In genomic region chr3:30012666-30013365, GRCm38 (mm10) we compare ENCODE assay signal across 8 mouse cellular contexts.
A peak's percentile ranks its signal among the peaks of the same experiment; 100 is the strongest.
DNase-seq lines count a peak whose midpoint lies in the region; ATAC-seq lines count a peak whose summit lies in the region.

No protein-coding gene starts in this region.

- peak; percentile 38; the same call in 1 of the 2 replicates for ATAC-seq in forebrain, embryonic 16.5 days
- peak; percentile 6 to 38; a peak in 3 of 4 replicates for ATAC-seq in hematopoietic stem cell, adult 5-6 weeks (replicated peaks in 1 of 2; ENCODE audit: insufficient read depth in 1 of 2, low FRiP score in 2 of 2, low TSS enrichment in 1 of 2, low read depth in 1 of 2, poor library complexity in 2 of 2, severe bottlenecking in 2 of 2)
- ATAC-seq in limb, embryonic 13.5 days (ENCODE audit: low FRiP score, low read depth): peak; percentile 41; the same call in 1 of the 2 replicates
- peak; percentile 68 for ATAC-seq in midbrain, embryonic 12.5 days (ENCODE audit: low FRiP score, low read depth)

- H3K9ac ChIP-seq in forebrain, embryonic 16.5 days (replicated peaks; ENCODE audit: low read depth, low read length): peak overlapping the region; percentile 43; the same call in 1 of the 2 replicates
- peak overlapping the region; percentile 99 for H3K9ac ChIP-seq in limb, embryonic 13.5 days
- peak overlapping the region; percentile 66 for H3K9ac ChIP-seq in midbrain, embryonic 12.5 days (replicated peaks)

- peaks cover 13% of the 10 kb centered on the region for H3K4me1 ChIP-seq in forebrain, embryonic 16.5 days (replicated peaks; ENCODE audit: control insufficient read depth, insufficient read depth, low read length)
- peaks cover 36% of the 10 kb centered on the region for H3K4me1 ChIP-seq in limb, embryonic 13.5 days
- peaks cover 24% of the 10 kb centered on the region for H3K4me1 ChIP-seq in midbrain, embryonic 12.5 days

- H3K9me3 ChIP-seq in forebrain, embryonic 16.5 days (ENCODE audit: control insufficient read depth, low read length): no peaks in the 10 kb centered on the region
- H3K9me3 ChIP-seq in limb, embryonic 13.5 days: no peaks in the 10 kb centered on the region
- no peaks in the 10 kb centered on the region for H3K9me3 ChIP-seq in midbrain, embryonic 12.5 days

- no peak overlapping the region for H3K27ac ChIP-seq in forebrain, embryonic 16.5 days (ENCODE audit: low read length)
- H3K27ac ChIP-seq in limb, embryonic 13.5 days: peak overlapping the region; percentile 100
- peak overlapping the region; percentile 77 for H3K27ac ChIP-seq in midbrain, embryonic 12.5 days (replicated peaks)

- peak overlapping the region; percentile 45 for H3K4me3 ChIP-seq in forebrain, embryonic 16.5 days (replicated peaks; ENCODE audit: low read length)
- H3K4me3 ChIP-seq in limb, embryonic 13.5 days: peak overlapping the region; percentile 75
- peak overlapping the region; percentile 56 for H3K4me3 ChIP-seq in midbrain, embryonic 12.5 days

- H3K36me3 ChIP-seq in forebrain, embryonic 16.5 days (ENCODE audit: control insufficient read depth, insufficient read depth): no peaks in the 10 kb centered on the region
- no peaks in the 10 kb centered on the region for H3K36me3 ChIP-seq in limb, embryonic 13.5 days
- H3K36me3 ChIP-seq in midbrain, embryonic 12.5 days: no peaks in the 10 kb centered on the region

- peaks cover 15% of the 10 kb centered on the region for H3K27me3 ChIP-seq in forebrain, embryonic 16.5 days (replicated peaks; ENCODE audit: control insufficient read depth, insufficient read depth, low read length)
- H3K27me3 ChIP-seq in limb, embryonic 13.5 days: no peaks in the 10 kb centered on the region
- H3K27me3 ChIP-seq in midbrain, embryonic 12.5 days: peaks cover 3% of the 10 kb centered on the region

- DNase-seq in ES-CJ7 (ENCODE audit: low read depth, low spot score): peak; percentile 55
- DNase-seq in adrenal gland, postnatal 36 days: peak; percentile 38 to 44
- no peak for DNase-seq in c-Kit-positive CD71-positive TER-119-positive erythroid progenitor cells, embryonic 14.5 days (ENCODE audit: low spot score)
- DNase-seq in frontal cortex, postnatal 36 days (ENCODE audit: low spot score in 2 of 2): no peak

- under 1% methylated on average over 29 of the region's 29 CpGs for WGBS in forebrain, embryonic 16.5 days
- WGBS in limb, embryonic 13.5 days: under 1% methylated on average over 29 of the region's 29 CpGs
- under 1% methylated on average over 29 of the region's 29 CpGs for WGBS in midbrain, embryonic 12.5 days

- peak overlapping the region; percentile 74 for H3K4me2 ChIP-seq in forebrain, embryonic 16.5 days (ENCODE audit: low read length)
- H3K4me2 ChIP-seq in limb, embryonic 13.5 days (replicated peaks): peak overlapping the region; percentile 85
- peak overlapping the region; percentile 91 for H3K4me2 ChIP-seq in midbrain, embryonic 12.5 days (replicated peaks)

Comparison
In these comparisons a context has a peak if more than half of its experiments do, and no peak if none do; other contexts are left out.
1. DNase-seq: peak in ES-CJ7 (single experiment) and adrenal gland, postnatal 36 days (2 of 2); none in c-Kit-positive CD71-positive TER-119-positive erythroid progenitor cells, embryonic 14.5 days (single experiment) and frontal cortex, postnatal 36 days (0 of 2).
2. H3K9ac ChIP-seq: peak in every context shown above with its lines; median percentile 99 in limb, embryonic 13.5 days; 66 in midbrain, embryonic 12.5 days; 43 in forebrain, embryonic 16.5 days.
3. Peak in every context shown above with its lines, with median percentiles within 50 percentile points of each other: ATAC-seq, H3K4me2 ChIP-seq and H3K4me3 ChIP-seq.